Mouse (Mus musculus) B cell, adult 67 days (primary cell): ENCODE results near the gene Cdc25a. TPM values are rescaled to one million over a fixed set of nuclear protein-coding genes. Genes with fewer than 3 reads are reported as not detected.

Source experiments
- total RNA-seq, 2 experiments: library from RNA; stranded (reverse); gene quantifications; 4 replicates each; pipeline ENCODE4 v1.2.4; 2023

The Cdc25a gene
- 10 to 100 TPM; 10.6 to 11.5 TPM for total RNA-seq

GRCm38 (mm10) chr9:109874797-109875691, at the start of gene Cdc25a:
Gene Cdc25a, plus strand, starts transcription at chr9:109875579.

DNA sequence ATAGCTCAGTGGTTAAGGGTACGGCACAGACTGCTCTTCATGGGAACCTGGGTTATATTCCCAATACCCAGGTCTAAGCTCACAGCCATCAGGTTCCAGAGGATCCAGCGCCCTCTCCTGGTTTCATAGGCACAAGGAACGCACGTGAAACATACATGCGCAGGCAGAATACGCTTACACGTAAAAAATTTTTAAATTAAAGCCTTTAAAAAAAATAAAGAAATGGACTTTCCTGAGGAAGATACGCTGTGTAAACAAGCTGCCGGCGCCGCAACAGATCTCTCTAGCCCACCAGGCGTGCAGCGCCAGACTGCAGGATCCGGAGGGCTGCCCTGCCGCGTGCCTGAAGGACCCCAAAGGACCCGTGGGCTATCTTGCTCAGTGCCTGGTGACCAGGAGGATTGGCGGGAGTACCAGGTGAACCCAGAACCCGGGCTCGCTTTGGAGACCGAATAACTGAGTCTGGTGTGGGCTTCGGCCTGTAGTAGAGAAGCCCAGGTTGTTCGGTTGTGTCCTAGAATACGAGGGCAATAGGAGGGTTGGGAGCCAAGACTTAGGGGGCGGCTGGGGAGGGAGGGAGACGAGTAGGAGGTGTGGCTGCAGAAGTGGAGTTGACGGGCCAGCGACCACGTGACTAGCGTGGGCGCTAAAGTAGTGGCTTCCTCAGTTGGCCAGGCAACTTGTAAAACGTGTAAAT, 42.8 kb upstream of the Cdc25a start, which contains the start of gene Nme6:
Nme6 (plus strand) TSS at position 359 of the 697 bp plus-strand sequence.

GRCm38 (mm10) chr9:109849312-109849758, 26.0 kb upstream of the Cdc25a start, which contains the start of gene Camp:
Gene Camp, minus strand, starts transcription at chr9:109849617.

DNA sequence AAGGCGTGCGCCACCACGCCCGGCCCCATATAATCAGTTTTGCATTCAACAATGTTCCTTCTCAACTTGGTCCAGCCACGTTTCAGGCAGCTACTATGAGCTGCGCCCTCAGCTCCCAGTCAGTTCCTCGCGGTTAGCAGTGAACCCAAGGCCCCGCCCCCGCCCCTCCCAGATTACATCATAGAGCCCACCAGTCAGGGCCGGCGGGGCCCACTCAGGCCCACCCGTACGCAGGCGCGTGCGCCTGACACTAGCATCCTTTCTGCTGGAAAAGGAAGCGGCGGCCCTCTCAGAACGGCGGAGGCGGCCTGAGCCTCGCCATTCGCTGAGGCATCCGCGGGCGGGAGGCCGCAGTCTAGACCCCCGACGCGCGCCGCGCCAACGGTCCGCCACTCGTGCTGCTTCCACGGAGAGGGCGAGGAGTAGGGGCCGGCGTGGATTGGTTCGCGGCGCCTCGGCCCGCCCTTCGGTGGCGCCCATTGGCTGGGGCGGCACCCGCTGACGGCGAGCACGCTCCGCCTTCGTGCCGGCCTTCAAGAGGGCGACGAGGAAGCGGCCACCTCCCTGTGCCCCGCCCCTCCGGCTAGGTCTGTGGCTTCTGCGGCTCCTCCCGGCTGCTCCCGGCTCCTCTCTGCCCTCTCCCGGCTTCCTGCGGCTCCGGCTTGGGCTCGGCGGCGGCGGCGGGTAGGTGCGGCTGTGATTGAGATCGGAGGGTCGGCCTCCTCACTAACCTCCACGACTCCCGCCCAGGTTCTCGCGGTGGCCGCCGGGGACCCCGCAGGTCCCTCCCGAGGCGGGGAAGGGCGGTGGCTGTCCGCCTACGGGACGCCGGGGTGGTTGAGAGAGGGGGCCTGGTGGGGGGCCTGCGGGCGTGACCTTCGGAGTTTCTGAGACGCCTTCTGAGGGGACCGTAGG, 56.1 kb downstream of the Cdc25a start, which contains the start of gene Map4:
Map4 (plus strand) TSS at position 204 of the 915 bp plus-strand sequence.

Other genes with a start within 250 kb of the Cdc25a start
- not detected for gene Fbxw24, start 249.5 kb upstream of the Cdc25a start, total RNA-seq
- not detected for gene Fbxw25, start 210.9 kb upstream of the Cdc25a start, total RNA-seq
- gene Fbxw18, start 172.9 kb upstream of the Cdc25a start, total RNA-seq: not detected
- gene Fbxw26, start 129.5 kb upstream of the Cdc25a start, total RNA-seq: not detected
- gene Fbxw27, start 84.9 kb upstream of the Cdc25a start, total RNA-seq: not detected
- not detected for gene Spink8, start 63.3 kb upstream of the Cdc25a start, total RNA-seq
- 10 to 100 TPM; 18.1 to 23.2 TPM for gene Nme6, start 42.8 kb upstream of the Cdc25a start, total RNA-seq
- 1 to 10 TPM; 1.0 to 2.1 TPM for gene Camp, start 26.0 kb upstream of the Cdc25a start, total RNA-seq
- 10 to 100 TPM; 72.9 to 73.5 TPM for gene Map4, start 55.9 kb downstream of the Cdc25a start, total RNA-seq
- 10 to 100 TPM; 71.6 to 77.3 TPM for gene Smarcc1, start 242.1 kb downstream of the Cdc25a start, total RNA-seq
- gene Dhx30, start 242.3 kb downstream of the Cdc25a start, total RNA-seq: 100 to 1,000 TPM; 159 to 173 TPM